Mouse (Mus musculus) stomach, postnatal 0 days (tissue): ENCODE measurements around the gene Gm10491. TPM values are rescaled to one million over a fixed set of nuclear protein-coding genes. Genes with fewer than 3 reads are reported as not detected.
"Not testable (repeated sequence)": the region's sequence is repeated elsewhere in the genome, so short reads cannot be mapped to it uniquely, and the experiment has no call there.

Experiments used
- ATAC-seq: fragments of 200-750 bp; cut with Nextera tagmentation; 2 replicates; pipeline ENCODE4 v1.8.0; 2017; ENCODE audit not compliant: low FRiP score, low TSS enrichment
- DNase-seq: peaks from one replicate; pipeline ENCODE4 v3.0.0-alpha.2; 2016; ENCODE audit warnings: low spot score
- H3K27ac ChIP-seq: fragments of 300-500 bp; sonication (generic); replicated peaks from 2 replicates; pipeline ENCODE4 v1.5.1; 2014; ENCODE audit warnings: mild to moderate bottlenecking, control low read depth
- H3K27me3 ChIP-seq: fragments of 300-500 bp; sonication (generic); 2 replicates; pipeline ENCODE4 v1.6.1; 2014; ENCODE audit warnings: low read length; ENCODE audit not compliant: control insufficient read depth, insufficient read depth
- H3K36me3 ChIP-seq: fragments of 300-500 bp; sonication (generic); 2 replicates; pipeline ENCODE4 v1.6.1; 2014; ENCODE audit warnings: low read length, mixed read lengths; ENCODE audit not compliant: control insufficient read depth, insufficient read depth
- H3K4me1 ChIP-seq: fragments of 300-500 bp; sonication (generic); replicated peaks from 2 replicates; pipeline ENCODE4 v1.6.1; 2014; ENCODE audit warnings: antibody characterized with exemption; ENCODE audit not compliant: control insufficient read depth, insufficient read depth
- H3K4me2 ChIP-seq: fragments of 300-500 bp; sonication (generic); replicated peaks from 2 replicates; pipeline ENCODE4 v1.6.1; 2014; ENCODE audit warnings: low read depth, mild to moderate bottlenecking, control low read depth, moderate library complexity
- H3K4me3 ChIP-seq: fragments of 300-500 bp; sonication (generic); 2 replicates; pipeline ENCODE4 v1.5.1; 2014; ENCODE audit warnings: low read depth, low read length, control low read depth
- H3K9ac ChIP-seq: fragments of 300-500 bp; sonication (generic); 2 replicates; pipeline ENCODE4 v1.6.1; 2014; ENCODE audit warnings: mild to moderate bottlenecking, low read length, control low read depth, mixed read lengths
- H3K9me3 ChIP-seq: fragments of 300-500 bp; sonication (generic); 2 replicates; pipeline ENCODE4 v1.6.1; 2016; ENCODE audit warnings: low read length; ENCODE audit not compliant: control insufficient read depth
- CTCF ChIP-seq: IDR thresholded peaks from 2 replicates; pipeline ENCODE4 v1.5.1; 2016; ENCODE audit warnings: antibody characterized with exemption, low read depth, mild to moderate bottlenecking, moderate library complexity
- EP300 ChIP-seq: optimal IDR thresholded peaks from 2 replicates; pipeline ENCODE3; 2016; ENCODE audit warnings: antibody characterized with exemption
- WGBS: fragments of 180-500 bp; shearing (Covaris S2); extraction: QIAGEN DNeasy Blood & Tissue Kit; methylation state at CpG from one replicate; pipeline ENCODE4 v1.1.7; 2014; 5-methylcytosine and 5-hydroxymethylcytosine counted together
- polyA plus RNA-seq: library from polyadenylated mRNA; unstranded; fragments of >200 nt; fragmentation: Nextera tagmentation; extraction: Ambion mirVana; gene quantifications from 2 replicates; pipeline ENCODE4 v1.2.1, GENCODE M21; 2015

The Gm10491 gene
- polyA plus RNA-seq, 1 experiment from 2014 or later = not detected

DNA sequence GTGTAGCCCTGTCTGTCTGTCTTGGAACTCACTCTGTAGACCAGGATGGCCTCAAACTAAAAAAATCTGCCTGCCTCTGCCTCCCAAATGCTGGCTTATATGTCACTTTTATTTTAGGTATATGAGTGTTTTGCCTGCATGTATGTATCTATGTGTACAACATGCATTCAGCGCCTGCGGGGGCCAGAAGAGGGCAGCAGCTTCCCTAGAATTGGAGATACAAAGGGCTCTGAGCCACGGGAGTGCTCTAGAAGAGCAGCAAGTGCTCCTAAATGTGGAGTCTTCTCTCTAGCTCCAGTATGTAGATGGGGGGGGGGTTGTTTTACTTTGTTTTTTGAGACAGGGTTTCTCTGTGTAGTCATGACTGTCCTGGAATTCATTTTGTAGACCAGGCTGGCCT is 8.0 kb upstream of the Gm10491 start:
- not testable (repeated sequence) for H3K9ac ChIP-seq, H3K4me1 ChIP-seq, H3K36me3 ChIP-seq, H3K9me3 ChIP-seq, H3K27ac ChIP-seq, H3K27me3 ChIP-seq, H3K4me3 ChIP-seq, ATAC-seq, H3K4me2 ChIP-seq, DNase-seq
- TF ChIP-seq CTCF = peak; percentile 52
- WGBS = 27% methylated on average over 3 of the region's 3 CpGs

DNA sequence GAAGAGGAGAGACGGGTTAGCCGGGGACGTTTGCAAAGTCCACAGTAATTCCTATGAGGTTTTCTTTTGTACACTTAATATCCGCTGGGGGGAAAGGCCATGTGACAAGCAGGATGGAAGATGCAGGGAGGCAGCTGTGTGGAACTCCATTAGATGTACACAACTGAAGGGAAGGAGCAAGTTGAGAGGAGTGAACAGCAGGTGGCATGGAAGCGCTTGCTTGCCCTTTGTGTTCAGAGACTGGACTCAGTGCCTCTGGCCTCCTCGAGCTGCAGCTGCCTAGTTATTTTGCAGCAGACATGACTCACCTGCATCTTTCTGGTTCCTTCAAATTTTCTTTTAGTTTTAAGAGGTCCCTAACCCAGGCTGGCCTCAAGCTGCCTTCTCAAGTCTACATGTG is 2.8 kb upstream of the Gm10491 start:
- H3K4me2 ChIP-seq = no peak overlapping the region

DNA sequence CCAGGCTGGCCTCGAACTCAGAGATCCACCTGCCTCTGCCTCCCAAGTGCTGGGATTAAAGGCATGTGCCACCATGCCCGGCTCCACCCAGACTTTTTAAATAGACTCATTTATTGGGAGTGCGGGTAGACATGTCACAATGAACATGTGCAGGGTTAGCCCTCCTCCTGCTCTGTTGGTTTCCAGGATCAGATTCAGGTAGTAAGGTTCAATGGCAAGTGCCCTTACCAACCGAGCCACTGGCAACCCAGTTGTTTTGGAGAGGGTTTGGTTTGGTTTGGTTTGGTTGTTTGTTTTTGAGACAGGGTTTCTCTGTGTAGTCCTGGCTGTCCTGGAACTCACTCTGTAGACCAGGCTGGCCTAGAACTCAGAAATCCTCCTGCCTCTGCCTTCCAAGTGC is 1.6 kb upstream of the Gm10491 start, which contains the start of gene Gm10490:
Gene Gm10490 (plus strand): TSS at position 301 of the 400 bp plus-strand sequence.
- DNase-seq, H3K4me3 ChIP-seq, H3K4me2 ChIP-seq, H3K4me1 ChIP-seq, H3K9ac ChIP-seq, ATAC-seq, H3K9me3 ChIP-seq, H3K27me3 ChIP-seq, H3K27ac ChIP-seq, H3K36me3 ChIP-seq: not testable (repeated sequence)
- 93% methylated on average over 4 of the region's 4 CpGs for WGBS

More for the DNA sequence above, 2.8 kb upstream of the Gm10491 start:
- no peak overlapping the region for H3K9ac ChIP-seq
- no peak overlapping the region for H3K4me3 ChIP-seq
- no peaks in the 10 kb centered on the region; the same call in 1 of the 2 replicates for H3K36me3 ChIP-seq
- ATAC-seq (no peak), DNase-seq (no peak)
- no peaks in the 10 kb centered on the region for H3K9me3 ChIP-seq
- WGBS = 62% methylated on average over 6 of the region's 6 CpGs
- no peaks in the 10 kb centered on the region for H3K27me3 ChIP-seq
- TF ChIP-seq EP300 = no peak
- TF ChIP-seq CTCF = peak; percentile 43
- no peaks in the 10 kb centered on the region for H3K4me1 ChIP-seq
- no peak overlapping the region for H3K27ac ChIP-seq

DNA sequence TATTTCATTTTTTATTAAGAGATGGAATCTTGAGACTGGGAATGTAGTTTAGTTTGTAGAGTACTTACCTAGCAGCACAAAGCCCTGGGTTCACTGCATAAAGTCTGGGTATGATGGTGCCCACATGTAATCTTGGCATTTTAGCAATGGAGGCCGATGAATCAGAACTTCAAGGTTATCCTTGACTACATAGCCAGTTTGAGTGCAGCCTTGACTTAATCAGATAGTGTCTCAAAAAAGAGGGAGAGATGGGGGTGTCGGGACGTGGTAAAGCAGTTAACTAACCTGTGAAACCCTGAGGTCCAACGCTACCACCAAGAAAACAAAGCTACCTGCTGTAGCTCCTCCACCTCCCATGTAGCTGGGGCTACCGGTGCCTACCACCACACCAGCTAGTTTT is 3.2 kb downstream of the Gm10491 start:
- no peak overlapping the region for H3K27ac ChIP-seq
- H3K4me2 ChIP-seq = no peak overlapping the region
- no peak overlapping the region for H3K9ac ChIP-seq
- no peaks in the 10 kb centered on the region for H3K4me1 ChIP-seq
- H3K4me3 ChIP-seq = no peak overlapping the region
- no peaks in the 10 kb centered on the region; the same call in 1 of the 2 replicates for H3K36me3 ChIP-seq
- TF ChIP-seq EP300 = no peak
- TF ChIP-seq CTCF = no peak
- no peaks in the 10 kb centered on the region for H3K9me3 ChIP-seq
- ATAC-seq (no peak), DNase-seq (no peak)
- WGBS = 80% methylated on average over 5 of the region's 5 CpGs
- no peaks in the 10 kb centered on the region for H3K27me3 ChIP-seq

DNA sequence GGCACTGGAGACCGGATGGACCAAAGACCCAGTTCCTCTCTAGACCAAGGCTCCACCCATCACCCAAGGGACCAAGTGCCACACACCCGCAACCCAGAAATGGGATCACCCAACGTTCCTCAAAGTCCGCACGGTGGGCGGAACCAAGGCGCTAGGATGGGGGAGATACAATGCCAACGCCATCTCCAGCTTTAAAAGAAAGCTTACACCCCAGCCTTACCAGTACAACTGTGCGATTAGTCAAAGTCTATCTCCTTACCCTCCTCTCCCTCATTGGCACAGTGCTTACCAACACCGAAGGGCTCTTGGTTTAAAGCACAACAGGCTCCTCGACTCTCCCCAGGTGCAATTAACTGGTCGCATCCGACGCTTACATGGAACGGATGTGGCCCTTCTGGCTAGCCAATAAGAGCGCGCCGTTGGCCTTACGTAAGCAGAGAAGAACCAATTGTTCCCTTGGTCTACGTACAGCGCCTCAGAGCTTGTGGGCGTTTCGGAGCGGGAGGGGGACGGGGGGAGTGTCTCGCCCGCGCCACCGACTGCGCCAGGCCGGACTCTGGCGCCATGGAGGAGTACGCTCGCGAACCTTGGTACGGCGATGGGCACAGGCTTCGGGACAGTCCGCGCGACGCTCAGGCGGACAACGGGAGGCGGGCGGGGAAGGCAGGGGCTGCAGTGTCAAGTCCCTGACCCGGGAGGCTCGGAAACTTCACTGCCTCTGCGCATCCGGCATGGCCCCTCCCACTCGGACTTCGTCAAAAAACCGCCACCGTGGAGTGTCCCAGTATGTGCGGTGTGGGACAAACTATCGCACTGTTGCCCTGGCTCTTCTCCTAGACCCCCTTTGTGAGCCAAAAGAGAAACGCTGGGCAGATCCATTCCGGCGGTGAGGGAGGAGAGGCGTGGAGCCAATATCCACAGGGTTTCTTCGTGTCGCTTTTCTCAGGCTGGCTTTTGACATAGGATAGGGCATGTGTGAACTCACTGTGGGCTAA is 8.5 kb downstream of the Gm10491 start, which contains the start of the genes Pqbp1 and Timm17b:
Gene Pqbp1 (minus strand): TSS at position 390 of the 995 bp plus-strand sequence.
Gene Timm17b (plus strand): TSS at position 478 of the 995 bp plus-strand sequence.
- H3K36me3 ChIP-seq = no peaks in the 10 kb centered on the region
- H3K4me2 ChIP-seq = peak within 1 kb of the TSS; percentile 52
- TF ChIP-seq EP300 (no peak), CTCF (no peak)
- H3K27me3 ChIP-seq = no peaks in the 10 kb centered on the region
- H3K9ac ChIP-seq = peak within 1 kb of the TSS; percentile 61
- 16% methylated on average over 62 of the region's 62 CpGs for WGBS
- DNase-seq (peak; percentile 87), ATAC-seq (peak; percentile 98)
- peak within 1 kb of the TSS; percentile 76 for H3K27ac ChIP-seq
- H3K9me3 ChIP-seq = no peaks in the 10 kb centered on the region
- H3K4me3 ChIP-seq = peak within 1 kb of the TSS; percentile 57
- H3K4me1 ChIP-seq = no peaks in the 10 kb centered on the region

DNA sequence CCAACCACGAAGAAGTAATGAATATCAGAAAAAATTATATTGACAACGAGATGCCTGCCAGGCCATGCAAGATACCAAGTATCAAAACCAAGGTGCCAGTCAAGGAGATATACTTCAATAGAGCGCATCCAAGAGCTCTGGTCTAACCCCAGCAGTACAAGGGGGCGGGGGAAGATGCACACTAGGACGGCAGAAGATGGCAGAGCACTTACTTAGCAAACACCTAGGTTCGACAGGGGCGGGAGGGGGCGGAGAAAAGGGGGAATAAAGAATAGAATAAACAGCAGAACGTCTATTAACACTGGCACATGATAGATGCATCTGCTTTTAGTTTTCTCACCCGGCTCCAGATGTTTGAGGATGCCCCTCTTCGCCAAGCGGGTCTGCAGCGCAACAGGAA is 9.4 kb downstream of the Gm10491 start:
- Histone ChIP-seq H3K27ac (no peak overlapping the region), H3K36me3 (no peaks in the 10 kb centered on the region), H3K4me3 (peak overlapping the region; percentile 57), H3K4me1 (no peaks in the 10 kb centered on the region), H3K4me2 (peak overlapping the region; percentile 52), H3K9me3 (no peaks in the 10 kb centered on the region), H3K9ac (0 out of 2 replicates have a peak overlapping the region, but pooled peaks have one; percentile 35), H3K27me3 (no peaks in the 10 kb centered on the region)
- TF ChIP-seq CTCF = no peak
- no peak for TF ChIP-seq EP300
- DNase-seq (no peak), ATAC-seq (no peak)
- WGBS = 30% methylated on average over 12 of the region's 13 CpGs
